ENCODE assay signal across 8 mouse cellular contexts in genomic region chr11:69633128-69633866, GRCm38 (mm10). TPM values are rescaled to one million over a fixed set of nuclear protein-coding genes. Genes with fewer than 3 reads are reported as not detected.
DNase-seq lines count a peak whose midpoint lies in the region; ATAC-seq and TF ChIP-seq lines count a peak whose summit lies in the region.

No protein-coding gene starts in this region.

- no peaks in the 10 kb centered on the region for H3K27me3 ChIP-seq in cerebellum, adult 2 months (ENCODE audit: control insufficient read depth, insufficient read depth, low read length)
- H3K27me3 ChIP-seq in heart, embryonic 11.5 days (ENCODE audit: control insufficient read depth, insufficient read depth, low read length): no peaks in the 10 kb centered on the region
- H3K27me3 ChIP-seq in limb, embryonic 11.5 days (ENCODE audit: control insufficient read depth, insufficient read depth, low read length): no peaks in the 10 kb centered on the region
- H3K27me3 ChIP-seq in midbrain, embryonic 10.5 days (ENCODE audit: low read depth, poor library complexity, severe bottlenecking): no peaks in the 10 kb centered on the region

- peak overlapping the region; percentile 89 for H3K4me2 ChIP-seq in heart, embryonic 11.5 days
- H3K4me2 ChIP-seq in limb, embryonic 11.5 days (ENCODE audit: low read depth, severe bottlenecking): peak overlapping the region; percentile 67

- peak overlapping the region; percentile 98 for H3K4me3 ChIP-seq in cerebellum, adult 2 months (replicated peaks; ENCODE audit: insufficient read depth, low read depth, low read length)
- H3K4me3 ChIP-seq in heart, embryonic 11.5 days (ENCODE audit: low read depth, low read length): peak overlapping the region; percentile 97
- H3K4me3 ChIP-seq in limb, embryonic 11.5 days (ENCODE audit: low read depth, low read length): peak overlapping the region; percentile 94
- H3K4me3 ChIP-seq in midbrain, embryonic 10.5 days: peak overlapping the region; percentile 99

- peak overlapping the region; percentile 43 for H3K27ac ChIP-seq in cerebellum, adult 2 months (ENCODE audit: insufficient read depth, low read length)
- H3K27ac ChIP-seq in heart, embryonic 11.5 days (ENCODE audit: low read depth, low read length): peak overlapping the region; percentile 98
- peak overlapping the region; percentile 92 for H3K27ac ChIP-seq in limb, embryonic 11.5 days (replicated peaks; ENCODE audit: low read depth, low read length)
- peak overlapping the region; percentile 98 for H3K27ac ChIP-seq in midbrain, embryonic 10.5 days (replicated peaks)

- no peaks in the 10 kb centered on the region for H3K9me3 ChIP-seq in heart, embryonic 11.5 days (replicated peaks; ENCODE audit: control insufficient read depth, low read length)
- H3K9me3 ChIP-seq in limb, embryonic 11.5 days (ENCODE audit: control insufficient read depth, low read length): no peaks in the 10 kb centered on the region
- H3K9me3 ChIP-seq in midbrain, embryonic 10.5 days (replicated peaks): no peaks in the 10 kb centered on the region

- H3K36me3 ChIP-seq in heart, embryonic 11.5 days (ENCODE audit: control insufficient read depth, insufficient read depth, low read length): peaks cover 4% of the 10 kb centered on the region; the same call in 1 of the 2 replicates
- H3K36me3 ChIP-seq in limb, embryonic 11.5 days (ENCODE audit: control insufficient read depth, insufficient read depth, low read length): no peaks in the 10 kb centered on the region; the same call in 1 of the 2 replicates
- H3K36me3 ChIP-seq in midbrain, embryonic 10.5 days: peaks cover 36% of the 10 kb centered on the region

- H3K9ac ChIP-seq in heart, embryonic 11.5 days (ENCODE audit: low read depth, low read length): peak overlapping the region; percentile 96
- H3K9ac ChIP-seq in limb, embryonic 11.5 days (ENCODE audit: low read length): peak overlapping the region; percentile 86

- WGBS in cerebellum, adult 2 months: under 1% methylated on average over 49 of the region's 50 CpGs
- under 1% methylated on average over 42 of the region's 50 CpGs for WGBS in heart, embryonic 11.5 days (ENCODE audit: insufficient replicate concordance)
- WGBS in limb, embryonic 11.5 days: under 1% methylated on average over 35 of the region's 50 CpGs
- 1% methylated on average over 48 of the region's 50 CpGs for WGBS in midbrain, embryonic 10.5 days

- intact Hi-C loops in left cerebral cortex, postnatal 36 days (cut with DNase I): no loop called here

- peak; percentile 62 for ATAC-seq in heart, embryonic 11.5 days (replicated peaks; ENCODE audit: insufficient number of reproducible peaks, low FRiP score, low TSS enrichment)
- ATAC-seq in limb, embryonic 11.5 days (ENCODE audit: insufficient number of reproducible peaks, low FRiP score, low TSS enrichment, low read depth): peak; percentile 48

- TF ChIP-seq POLR2A in cerebellum, adult 2 months (IDR thresholded peaks at IDR 0.05; ENCODE audit: borderline replicate concordance, insufficient read depth, low read length): no peak

- DNase-seq in cerebellum, adult 2 months: no peak
- no peak for DNase-seq in cerebellum, postnatal 10 days
- peak; percentile 53 for DNase-seq in urinary bladder, postnatal 25 days (ENCODE audit: low spot score)
- DNase-seq in urinary bladder, postnatal 10 days (ENCODE audit: low spot score): no peak
- no peak for DNase-seq in limb, embryonic 11.5 days (ENCODE audit: low spot score)
- DNase-seq in midbrain, embryonic 10.5 days (ENCODE audit: low spot score): no peak
- DNase-seq in left cerebral cortex, postnatal 36 days (ENCODE audit: low spot score in 2 of 2): no peak

- peaks cover 4% of the 10 kb centered on the region; the same call in 1 of the 2 replicates for H3K4me1 ChIP-seq in cerebellum, adult 2 months (ENCODE audit: control insufficient read depth, insufficient read depth, low read length)
- peaks cover 20% of the 10 kb centered on the region for H3K4me1 ChIP-seq in heart, embryonic 11.5 days (ENCODE audit: control insufficient read depth, insufficient read depth, low read length)
- 0 out of 2 replicates have a peak, but pooled peaks cover 2% of the 10 kb centered on the region for H3K4me1 ChIP-seq in limb, embryonic 11.5 days (ENCODE audit: control insufficient read depth, insufficient read depth, low read length)
- peaks cover 34% of the 10 kb centered on the region for H3K4me1 ChIP-seq in midbrain, embryonic 10.5 days

- no peak for TF ChIP-seq CTCF in cerebellum, adult 2 months (IDR thresholded peaks at IDR 0.05; ENCODE audit: borderline replicate concordance, insufficient read depth, low read depth, low read length)

RNA-seq across cellular contexts. Expression of gene Fxr2, which starts 0.5 kb away (rescaled TPM):
- polyA plus RNA-seq in cerebellum, adult 2 months (2012; rRNA removed): 176 and 183 TPM in 2 replicates
- polyA plus RNA-seq in heart, embryonic 11.5 days (2014; fragmentation: Nextera tagmentation; extraction: Ambion mirVana): 21.1 and 29.0 TPM in 2 replicates
- 35.8 and 37.5 TPM in 2 replicates for polyA plus RNA-seq in limb, embryonic 11.5 days (2014; fragmentation: Nextera tagmentation; extraction: Ambion mirVana)
- 36.2 and 39.1 TPM in 2 replicates for polyA plus RNA-seq in midbrain, embryonic 10.5 days (2016; fragmentation: Nextera tagmentation; extraction: Ambion mirVana)
- total RNA-seq in left cerebral cortex, postnatal 36 days (2021): 100 to 1,000 TPM; 117 to 149 TPM

RNA-seq across cellular contexts. Expression of gene Sat2, which starts 11.5 kb away (rescaled TPM):
- polyA plus RNA-seq in cerebellum, adult 2 months (2012; rRNA removed): 32.4 and 33.5 TPM in 2 replicates
- polyA plus RNA-seq in heart, embryonic 11.5 days (2014; fragmentation: Nextera tagmentation; extraction: Ambion mirVana): 15.2 and 16.4 TPM in 2 replicates
- 14.7 and 16.2 TPM in 2 replicates for polyA plus RNA-seq in limb, embryonic 11.5 days (2014; fragmentation: Nextera tagmentation; extraction: Ambion mirVana)
- polyA plus RNA-seq in midbrain, embryonic 10.5 days (2016; fragmentation: Nextera tagmentation; extraction: Ambion mirVana): 16.1 and 20.6 TPM in 2 replicates
- total RNA-seq in left cerebral cortex, postnatal 36 days (2021): 10 to 100 TPM in 1 of 2 experiments, 1 to 10 TPM in 1; 9.5 to 11.2 TPM

RNA-seq across cellular contexts. Expression of gene Shbg, which starts 15.6 kb away (rescaled TPM):
- polyA plus RNA-seq in cerebellum, adult 2 months (2012; rRNA removed): 0.11 TPM in 2 replicates
- 1.5 TPM in 1 of 2 replicates, not detected in the other for polyA plus RNA-seq in heart, embryonic 11.5 days (2014; fragmentation: Nextera tagmentation; extraction: Ambion mirVana)
- not detected in 2 replicates for polyA plus RNA-seq in limb, embryonic 11.5 days (2014; fragmentation: Nextera tagmentation; extraction: Ambion mirVana)
- not detected in 2 replicates for polyA plus RNA-seq in midbrain, embryonic 10.5 days (2016; fragmentation: Nextera tagmentation; extraction: Ambion mirVana)
- not detected for total RNA-seq in left cerebral cortex, postnatal 36 days (2021)

RNA-seq across cellular contexts. Expression of gene Sox15, which starts 21.8 kb away (rescaled TPM):
- not detected in 2 replicates for polyA plus RNA-seq in cerebellum, adult 2 months (2012; rRNA removed)
- not detected in 2 replicates for polyA plus RNA-seq in heart, embryonic 11.5 days (2014; fragmentation: Nextera tagmentation; extraction: Ambion mirVana)
- polyA plus RNA-seq in limb, embryonic 11.5 days (2014; fragmentation: Nextera tagmentation; extraction: Ambion mirVana): 0.17 TPM in 1 of 2 replicates, not detected in the other
- polyA plus RNA-seq in midbrain, embryonic 10.5 days (2016; fragmentation: Nextera tagmentation; extraction: Ambion mirVana): 0.16 TPM in 1 of 2 replicates, not detected in the other
- total RNA-seq in left cerebral cortex, postnatal 36 days (2021): under 1 TPM in 1 of 2 experiments, not detected in 1; 0.39 TPM

RNA-seq across cellular contexts. Expression of gene Atp1b2, which starts 27.6 kb away (rescaled TPM):
- 890 and 950 TPM in 2 replicates for polyA plus RNA-seq in cerebellum, adult 2 months (2012; rRNA removed)
- 31.0 and 36.2 TPM in 2 replicates for polyA plus RNA-seq in heart, embryonic 11.5 days (2014; fragmentation: Nextera tagmentation; extraction: Ambion mirVana)
- polyA plus RNA-seq in limb, embryonic 11.5 days (2014; fragmentation: Nextera tagmentation; extraction: Ambion mirVana): 4.5 and 4.9 TPM in 2 replicates
- polyA plus RNA-seq in midbrain, embryonic 10.5 days (2016; fragmentation: Nextera tagmentation; extraction: Ambion mirVana): 6.0 and 8.6 TPM in 2 replicates
- total RNA-seq in left cerebral cortex, postnatal 36 days (2021): 100 to 1,000 TPM; 398 to 420 TPM

Comparison
In these comparisons a context has a peak if more than half of its experiments do, and no peak if none do; other contexts are left out.
1. H3K27ac ChIP-seq: peak in every context shown above with its lines; median percentile 98 in heart, embryonic 11.5 days; 98 in midbrain, embryonic 10.5 days; 92 in limb, embryonic 11.5 days; 43 in cerebellum, adult 2 months.